Mouse (Mus musculus) C2C12 (cell line): ENCODE data around the gene Slc38a3.

ENCODE experiments used
- CEBPB ChIP-seq: IDR thresholded peaks from one replicate; pipeline ENCODE4 v1.6.1; 2011; ENCODE audit warnings: low read depth, mild to moderate bottlenecking, control low read depth, moderate library complexity
- CTCF ChIP-seq: IDR thresholded peaks from one replicate; pipeline ENCODE4 v1.5.1; 2011; ENCODE audit not compliant: control insufficient read depth, insufficient read depth, insufficient read length
- FOSL1 ChIP-seq: IDR thresholded peaks from one replicate; pipeline ENCODE4 v1.8.0; 2011; ENCODE audit warnings: mild to moderate bottlenecking, low read length; ENCODE audit not compliant: poor library complexity, insufficient read depth, severe bottlenecking
- MAX ChIP-seq: IDR thresholded peaks from one replicate; pipeline ENCODE4 v1.6.1; 2011; ENCODE audit warnings: mild to moderate bottlenecking, control low read depth
- MYOD1 ChIP-seq: IDR thresholded peaks from one replicate; pipeline ENCODE4 v1.6.1; 2011; ENCODE audit warnings: low read depth; ENCODE audit not compliant: control insufficient read depth, insufficient read length
- MYOG ChIP-seq: IDR thresholded peaks from one replicate; pipeline ENCODE4 v1.6.1; 2011; ENCODE audit not compliant: control insufficient read depth, insufficient read length; ENCODE audit errors: extremely low read depth

GRCm38 (mm10) chr9:107660777-107661176 lies 8.6 kb downstream of the Slc38a3 start:
- TF ChIP-seq CTCF (no peak), MYOG (no peak), CEBPB (no peak), MAX (no peak), FOSL1 (no peak), MYOD1 (no peak)
